Mouse (Mus musculus) embryo, embryonic 11.5 days (tissue): Measurements from ENCODE around the gene Mlkl.
A peak's percentile ranks its signal among the peaks of the same experiment; 100 is the strongest.
"Not testable (repeated sequence)": the region's sequence is repeated elsewhere in the genome, so short reads cannot be mapped to it uniquely, and the experiment has no call there.

ENCODE experiments used
- DNase-seq: peaks from one replicate; pipeline ENCODE4 v3.0.0-alpha.2; 2012; ENCODE audit warnings: low read depth, low spot score

Mlkl gene

DNA sequence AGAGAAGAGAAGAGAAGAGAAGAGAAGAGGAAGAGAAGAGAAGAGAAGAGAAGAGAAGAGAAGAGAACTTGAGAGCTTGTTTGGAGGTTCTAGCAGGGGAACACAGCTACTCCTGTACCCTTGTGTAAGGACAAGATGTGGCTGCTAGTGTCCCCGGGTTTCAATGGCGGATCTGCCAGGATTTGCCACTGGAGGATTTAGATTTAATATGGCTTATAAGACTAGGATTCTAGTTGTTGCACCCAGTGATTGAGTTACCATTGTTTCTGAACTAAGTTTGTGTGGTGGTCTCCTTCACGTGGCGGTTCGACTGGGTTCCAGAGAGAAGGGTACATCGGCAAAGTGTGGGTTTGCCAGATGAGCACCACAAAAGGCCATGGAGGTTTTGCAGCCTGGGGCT, 24.0 kb downstream of the Mlkl start:
- not testable (repeated sequence) for DNase-seq

DNA sequence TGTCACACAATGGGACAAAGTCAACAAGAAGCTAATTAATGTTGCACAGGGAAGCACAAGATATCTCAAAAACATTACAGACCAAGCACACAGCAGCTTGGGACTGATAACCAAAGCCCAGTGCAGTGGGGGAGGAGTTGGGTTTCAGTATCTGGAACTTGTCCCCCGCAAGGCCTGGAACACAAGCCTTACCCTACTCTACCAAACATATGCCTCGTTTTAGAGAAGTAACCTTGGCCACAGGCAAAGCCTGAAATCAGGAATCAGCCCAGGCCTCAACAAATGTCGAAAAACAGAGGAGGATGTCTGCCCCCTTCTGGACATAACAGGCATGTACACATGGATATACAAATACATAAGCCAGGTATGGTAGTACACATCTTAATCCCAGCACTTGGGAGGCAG, 25.2 kb downstream of the Mlkl start:
- no peak for DNase-seq

- not testable (repeated sequence) for DNase-seq
Observed at GRCm38 (mm10) chr8:111310006-111310405, 28.0 kb downstream of the Mlkl start.

GRCm38 (mm10) chr8:111305031-111305730, 32.8 kb downstream of the Mlkl start:
- DNase-seq = no peak

DNA sequence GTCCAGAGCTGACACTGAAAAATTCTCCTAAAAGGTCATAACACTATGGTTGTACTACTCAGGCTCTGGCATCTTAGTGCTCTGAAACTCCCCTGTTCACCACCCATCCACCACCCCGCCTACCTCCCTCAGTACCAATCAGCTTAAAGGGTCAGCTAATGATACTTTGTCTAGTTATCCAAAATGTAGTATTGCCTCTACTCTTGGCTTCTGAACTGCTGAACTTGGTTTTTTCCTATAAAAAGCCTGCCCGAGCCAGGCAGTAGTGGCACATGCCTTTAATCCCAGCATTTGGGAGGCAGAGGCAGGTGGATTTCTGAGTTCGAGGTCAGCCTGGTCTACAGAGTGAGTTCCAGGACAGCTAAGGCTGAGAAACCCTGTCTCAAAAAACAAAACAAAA, 33.6 kb downstream of the Mlkl start:
- DNase-seq = no peak

DNA sequence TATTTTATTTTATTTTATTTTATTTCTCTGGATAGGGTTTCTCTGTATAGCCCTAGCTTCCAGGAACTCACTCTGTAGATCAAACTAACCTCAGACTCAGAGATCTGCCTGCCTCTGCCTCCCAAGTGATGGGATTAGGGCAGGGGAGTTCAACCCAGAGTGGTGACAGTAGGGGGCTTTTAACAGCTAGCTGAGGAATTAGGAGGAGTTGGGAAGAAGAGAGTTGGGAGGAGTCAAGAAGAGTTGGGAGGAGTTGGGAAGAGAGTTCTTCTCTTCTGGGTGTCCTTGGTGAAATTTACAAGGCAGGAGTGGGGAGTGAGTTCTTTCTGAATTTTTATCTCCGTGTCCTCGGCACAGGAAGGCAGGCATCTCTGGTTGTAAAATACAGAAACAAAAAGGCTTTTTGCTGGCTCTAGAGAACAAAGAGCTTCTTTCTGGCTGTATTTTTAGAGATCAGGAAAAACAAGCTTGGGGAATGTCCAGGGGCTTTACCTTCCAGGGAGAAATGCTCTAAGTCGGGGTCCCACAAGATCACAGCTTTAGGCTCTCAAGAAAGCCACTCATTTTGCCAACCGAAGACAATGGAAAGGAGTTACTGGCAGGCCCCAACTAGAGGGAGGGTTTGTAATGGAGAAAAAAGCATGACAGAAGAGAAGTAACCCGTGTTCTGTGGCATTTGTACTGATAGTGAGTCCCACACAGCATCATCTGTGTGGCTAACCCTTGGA, 34.7 kb downstream of the Mlkl start:
- not testable (repeated sequence) for DNase-seq

GRCm38 (mm10) chr8:111300597-111301546, 37.1 kb downstream of the Mlkl start:
- no peak for DNase-seq

- peak; percentile 96 for DNase-seq
Observed at GRCm38 (mm10) chr8:111299821-111300568, 38.0 kb downstream of the Mlkl start, which contains the start of gene Rfwd3. Gene Rfwd3 (minus strand): TSS chr8:111300222.

- DNase-seq = no peak
Observed at GRCm38 (mm10) chr8:111299363-111299820, 38.6 kb downstream of the Mlkl start.

DNA sequence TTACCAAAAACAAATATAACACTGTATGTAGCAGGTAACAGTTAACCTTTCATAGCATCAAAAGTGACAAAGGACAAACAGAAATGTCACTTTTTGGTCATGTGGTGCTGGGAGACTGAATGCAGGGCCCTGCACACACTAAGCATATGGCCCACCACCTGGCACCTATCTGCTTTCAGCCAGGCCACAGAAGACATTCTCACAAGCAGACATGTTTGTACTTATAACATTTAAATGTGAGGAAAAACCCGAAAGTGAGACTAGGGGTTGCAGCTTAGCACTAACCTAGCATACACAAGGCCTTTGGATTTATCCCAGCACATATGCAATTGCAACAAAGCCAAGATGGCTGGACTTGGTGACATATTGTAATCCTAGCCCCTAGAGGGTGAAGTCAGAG, 40.0 kb downstream of the Mlkl start:
- no peak for DNase-seq

- no peak for DNase-seq
Observed at GRCm38 (mm10) chr8:111291733-111292132, 46.2 kb downstream of the Mlkl start.

GRCm38 (mm10) chr8:111290586-111290985, 47.4 kb downstream of the Mlkl start:
- no peak for DNase-seq

DNA sequence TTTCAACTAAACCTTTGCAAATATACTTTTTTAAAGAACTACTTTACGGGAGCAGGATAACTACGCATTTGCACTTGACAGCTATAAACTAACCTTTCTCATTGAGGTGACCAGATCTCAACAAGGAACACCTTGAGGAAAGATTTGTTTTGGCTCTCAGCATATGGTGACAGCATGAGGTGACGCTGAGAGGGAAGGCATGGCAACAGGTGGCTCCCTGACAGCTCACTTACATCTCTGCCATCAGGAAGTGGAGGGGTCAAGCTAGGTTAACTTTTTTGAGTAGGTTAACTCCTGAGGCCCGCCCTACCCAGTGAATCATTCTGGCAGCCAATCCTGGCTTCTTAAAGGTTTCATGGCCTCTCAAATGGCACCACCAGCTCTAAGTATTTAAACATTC, 52.4 kb downstream of the Mlkl start:
- no peak for DNase-seq

DNA sequence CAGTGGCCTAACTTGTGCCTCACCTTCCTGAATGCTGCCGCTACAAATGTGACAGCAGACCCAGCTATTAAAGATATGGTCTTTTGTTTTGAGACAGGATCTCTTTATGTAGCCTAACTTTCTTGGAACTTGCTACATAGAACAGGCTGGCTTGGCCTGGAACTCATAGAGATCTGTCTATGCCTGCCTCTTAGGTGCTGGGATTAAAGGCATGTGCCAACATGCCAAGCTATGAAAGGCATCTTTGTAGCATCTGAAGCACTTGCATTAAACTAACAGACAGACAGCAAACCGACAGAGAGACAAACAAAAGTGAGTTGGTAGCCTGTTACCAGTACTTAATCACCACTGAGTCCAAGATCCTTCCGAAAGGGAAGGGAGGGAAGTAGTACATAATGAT, 55.9 kb downstream of the Mlkl start:
- no peak for DNase-seq

DNA sequence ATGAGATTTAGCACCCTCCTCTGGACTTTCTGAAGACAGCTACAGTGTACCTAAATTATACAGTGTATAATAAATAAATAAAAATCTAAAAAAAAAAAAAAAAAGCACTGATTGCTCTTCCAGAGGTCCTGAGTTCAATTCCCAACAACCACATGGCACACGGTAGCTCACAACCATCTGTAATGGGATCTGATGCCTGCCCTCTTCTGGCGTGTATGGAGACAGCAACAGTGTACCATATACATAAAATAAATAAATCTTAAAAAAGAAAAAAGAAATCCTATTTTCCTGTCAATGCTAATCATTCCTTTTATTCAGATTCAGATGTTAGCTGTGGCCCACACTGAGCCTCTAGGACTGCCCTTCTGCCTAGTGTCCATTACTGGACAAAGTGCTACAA, 69.7 kb downstream of the Mlkl start:
- no peak for DNase-seq

- DNase-seq = not testable (repeated sequence)
Observed at GRCm38 (mm10) chr8:111266161-111266560, 71.8 kb downstream of the Mlkl start.

GRCm38 (mm10) chr8:111264693-111265220, 73.2 kb downstream of the Mlkl start:
- no peak for DNase-seq

GRCm38 (mm10) chr8:111261981-111262381, 76.0 kb downstream of the Mlkl start:
- DNase-seq = no peak
